Mouse (Mus musculus) liver, embryonic 16.5 days (tissue): ENCODE results near the gene D430041D05Rik. TPM values are rescaled to one million over a fixed set of nuclear protein-coding genes. Genes with fewer than 3 reads are reported as not detected.

Experiments used
- ATAC-seq: fragments of 200-750 bp; cut with Nextera tagmentation; 2 replicates; pipeline ENCODE4 v1.8.0; 2017; ENCODE audit warnings: low read depth, mild to moderate bottlenecking, moderate number of reproducible peaks, moderate library complexity
- H3K27ac ChIP-seq: fragments of 300-500 bp; sonication (generic); 2 replicates; pipeline ENCODE4 v1.5.1; 2014; ENCODE audit warnings: mild to moderate bottlenecking, low read length
- H3K27me3 ChIP-seq: fragments of 300-500 bp; sonication (generic); 2 replicates; pipeline ENCODE4 v1.6.1; 2014; ENCODE audit warnings: low read depth, low read length, mixed read lengths; ENCODE audit not compliant: control insufficient read depth, insufficient read depth
- H3K36me3 ChIP-seq: fragments of 300-500 bp; sonication (generic); 2 replicates; pipeline ENCODE4 v1.6.1; 2014; ENCODE audit warnings: mild to moderate bottlenecking; ENCODE audit not compliant: control insufficient read depth, insufficient read depth
- H3K4me1 ChIP-seq: fragments of 300-500 bp; sonication (generic); 2 replicates; pipeline ENCODE4 v1.6.1; 2014; ENCODE audit warnings: low read depth, low read length, mixed read lengths; ENCODE audit not compliant: control insufficient read depth
- H3K4me2 ChIP-seq: fragments of 300-500 bp; sonication (generic); 2 replicates; pipeline ENCODE4 v1.6.1; 2014; ENCODE audit warnings: low read depth, low read length, mixed read lengths
- H3K4me3 ChIP-seq: fragments of 300-500 bp; sonication (generic); 2 replicates; pipeline ENCODE4 v1.5.1; 2014; ENCODE audit warnings: low read depth, mild to moderate bottlenecking, low read length
- H3K9ac ChIP-seq: fragments of 300-500 bp; sonication (generic); 2 replicates; pipeline ENCODE4 v1.6.1; 2014; ENCODE audit warnings: low read depth, low read length
- H3K9me3 ChIP-seq: fragments of 300-500 bp; sonication (generic); replicated peaks from 2 replicates; pipeline ENCODE4 v1.6.1; 2016; ENCODE audit warnings: low read length; ENCODE audit not compliant: control insufficient read depth
- WGBS: fragments of 180-500 bp; shearing (Covaris S2); extraction: QIAGEN DNeasy Blood & Tissue Kit; methylation state at CpG from one replicate; pipeline ENCODE4 v1.1.7; 2014; ENCODE audit not compliant: insufficient replicate concordance; 5-methylcytosine and 5-hydroxymethylcytosine counted together
- polyA plus RNA-seq: library from polyadenylated mRNA; unstranded; fragments of >200 nt; fragmentation: Nextera tagmentation; extraction: Ambion mirVana; gene quantifications from 2 replicates; pipeline ENCODE4 v1.2.1, GENCODE M21; 2015

D430041D05Rik gene
- polyA plus RNA-seq, 1 experiment from 2014 or later = not detected

- Histone ChIP-seq H3K9me3 (no peaks in the 10 kb centered on the region), H3K4me3 (no peak overlapping the region), H3K36me3 (no peaks in the 10 kb centered on the region), H3K27me3 (no peaks in the 10 kb centered on the region), H3K27ac (no peak overlapping the region), H3K4me1 (no peaks in the 10 kb centered on the region), H3K4me2 (no peak overlapping the region), H3K9ac (no peak overlapping the region)
- 87% methylated on average over 4 of the region's 4 CpGs for WGBS
- ATAC-seq = no peak
Measured at GRCm38 (mm10) chr2:104253341-104253740, 157.5 kb downstream of the D430041D05Rik start.

GRCm38 (mm10) chr2:104251647-104252046 is 159.2 kb downstream of the D430041D05Rik start:
- no peak for ATAC-seq
- H3K4me3 ChIP-seq = no peak overlapping the region
- no peaks in the 10 kb centered on the region for H3K9me3 ChIP-seq

GRCm38 (mm10) chr2:104249856-104250255 is 161.0 kb downstream of the D430041D05Rik start:
- H3K36me3 ChIP-seq = no peaks in the 10 kb centered on the region
- no peak for ATAC-seq
- H3K4me3 ChIP-seq = no peak overlapping the region
- no peak overlapping the region for H3K4me2 ChIP-seq
- H3K9me3 ChIP-seq = no peaks in the 10 kb centered on the region
- WGBS = 42% methylated on average over 2 of the region's 2 CpGs
- no peaks in the 10 kb centered on the region for H3K27me3 ChIP-seq
- H3K9ac ChIP-seq = no peak overlapping the region
- H3K27ac ChIP-seq = no peak overlapping the region
- no peaks in the 10 kb centered on the region for H3K4me1 ChIP-seq

More at GRCm38 (mm10) chr2:104251647-104252046, 159.2 kb downstream of the D430041D05Rik start:
- Histone ChIP-seq H3K9ac (no peak overlapping the region), H3K4me1 (no peaks in the 10 kb centered on the region), H3K27me3 (no peaks in the 10 kb centered on the region), H3K36me3 (no peaks in the 10 kb centered on the region), H3K27ac (no peak overlapping the region), H3K4me2 (no peak overlapping the region)
- WGBS = 36% methylated on average over 4 of the region's 4 CpGs

- Histone ChIP-seq H3K4me2 (no peak overlapping the region), H3K4me1 (no peaks in the 10 kb centered on the region), H3K27ac (no peak overlapping the region), H3K36me3 (no peaks in the 10 kb centered on the region; the same call in 1 of the 2 replicates), H3K9me3 (no peaks in the 10 kb centered on the region), H3K27me3 (no peaks in the 10 kb centered on the region), H3K4me3 (no peak overlapping the region), H3K9ac (no peak overlapping the region)
- 70% methylated on average over 4 of the region's 4 CpGs for WGBS
- no peak for ATAC-seq
Measured at GRCm38 (mm10) chr2:104246851-104247250, 164.0 kb downstream of the D430041D05Rik start.

GRCm38 (mm10) chr2:104242055-104242454 is 168.8 kb downstream of the D430041D05Rik start:
- H3K4me1 ChIP-seq = no peaks in the 10 kb centered on the region
- 60% methylated on average over 5 of the region's 5 CpGs for WGBS
- no peak for ATAC-seq

GRCm38 (mm10) chr2:104237141-104237540 is 173.7 kb downstream of the D430041D05Rik start:
- no peaks in the 10 kb centered on the region for H3K4me1 ChIP-seq
- no peaks in the 10 kb centered on the region for H3K27me3 ChIP-seq
- ATAC-seq = no peak
- no peak overlapping the region for H3K9ac ChIP-seq
- H3K9me3 ChIP-seq = no peaks in the 10 kb centered on the region
- H3K4me3 ChIP-seq = no peak overlapping the region
- 41% methylated on average over 4 of the region's 4 CpGs for WGBS
- H3K27ac ChIP-seq = no peak overlapping the region
- no peak overlapping the region for H3K4me2 ChIP-seq
- H3K36me3 ChIP-seq = no peaks in the 10 kb centered on the region; the same call in 1 of the 2 replicates

More at GRCm38 (mm10) chr2:104242055-104242454, 168.8 kb downstream of the D430041D05Rik start:
- Histone ChIP-seq H3K27me3 (no peaks in the 10 kb centered on the region), H3K9me3 (no peaks in the 10 kb centered on the region), H3K36me3 (no peaks in the 10 kb centered on the region; the same call in 1 of the 2 replicates), H3K4me3 (no peak overlapping the region), H3K4me2 (no peak overlapping the region), H3K27ac (no peak overlapping the region), H3K9ac (no peak overlapping the region)

- no peaks in the 10 kb centered on the region for H3K36me3 ChIP-seq
- H3K4me1 ChIP-seq = no peaks in the 10 kb centered on the region
- ATAC-seq = no peak
- no peak overlapping the region for H3K9ac ChIP-seq
- no peaks in the 10 kb centered on the region for H3K27me3 ChIP-seq
- H3K4me2 ChIP-seq = no peak overlapping the region
- no peak overlapping the region for H3K4me3 ChIP-seq
- no peaks in the 10 kb centered on the region for H3K9me3 ChIP-seq
- no peak overlapping the region for H3K27ac ChIP-seq
- 51% methylated on average over 2 of the region's 2 CpGs for WGBS
Measured at GRCm38 (mm10) chr2:104230444-104230843, 180.4 kb downstream of the D430041D05Rik start.

GRCm38 (mm10) chr2:104226057-104226456 is 184.8 kb downstream of the D430041D05Rik start:
- Histone ChIP-seq H3K9ac (no peak overlapping the region), H3K4me2 (no peak overlapping the region), H3K36me3 (no peaks in the 10 kb centered on the region), H3K4me1 (no peaks in the 10 kb centered on the region), H3K27ac (no peak overlapping the region), H3K4me3 (no peak overlapping the region), H3K27me3 (no peaks in the 10 kb centered on the region), H3K9me3 (no peaks in the 10 kb centered on the region)
- 54% methylated on average over 4 of the region's 4 CpGs for WGBS
- no peak for ATAC-seq

- H3K4me3 ChIP-seq = no peak overlapping the region
- no peaks in the 10 kb centered on the region for H3K4me1 ChIP-seq
- 66% methylated on average over 14 of the region's 14 CpGs for WGBS
- no peak overlapping the region for H3K4me2 ChIP-seq
- no peaks in the 10 kb centered on the region for H3K36me3 ChIP-seq
- H3K9me3 ChIP-seq = no peaks in the 10 kb centered on the region
- H3K27me3 ChIP-seq = no peaks in the 10 kb centered on the region
- no peak for ATAC-seq
- H3K9ac ChIP-seq = no peak overlapping the region
- no peak overlapping the region for H3K27ac ChIP-seq
Measured at GRCm38 (mm10) chr2:104219733-104220391, 191.0 kb downstream of the D430041D05Rik start.
